Comparison of ENCODE assay signal across 9 mouse cellular contexts in the genomic region with DNA sequence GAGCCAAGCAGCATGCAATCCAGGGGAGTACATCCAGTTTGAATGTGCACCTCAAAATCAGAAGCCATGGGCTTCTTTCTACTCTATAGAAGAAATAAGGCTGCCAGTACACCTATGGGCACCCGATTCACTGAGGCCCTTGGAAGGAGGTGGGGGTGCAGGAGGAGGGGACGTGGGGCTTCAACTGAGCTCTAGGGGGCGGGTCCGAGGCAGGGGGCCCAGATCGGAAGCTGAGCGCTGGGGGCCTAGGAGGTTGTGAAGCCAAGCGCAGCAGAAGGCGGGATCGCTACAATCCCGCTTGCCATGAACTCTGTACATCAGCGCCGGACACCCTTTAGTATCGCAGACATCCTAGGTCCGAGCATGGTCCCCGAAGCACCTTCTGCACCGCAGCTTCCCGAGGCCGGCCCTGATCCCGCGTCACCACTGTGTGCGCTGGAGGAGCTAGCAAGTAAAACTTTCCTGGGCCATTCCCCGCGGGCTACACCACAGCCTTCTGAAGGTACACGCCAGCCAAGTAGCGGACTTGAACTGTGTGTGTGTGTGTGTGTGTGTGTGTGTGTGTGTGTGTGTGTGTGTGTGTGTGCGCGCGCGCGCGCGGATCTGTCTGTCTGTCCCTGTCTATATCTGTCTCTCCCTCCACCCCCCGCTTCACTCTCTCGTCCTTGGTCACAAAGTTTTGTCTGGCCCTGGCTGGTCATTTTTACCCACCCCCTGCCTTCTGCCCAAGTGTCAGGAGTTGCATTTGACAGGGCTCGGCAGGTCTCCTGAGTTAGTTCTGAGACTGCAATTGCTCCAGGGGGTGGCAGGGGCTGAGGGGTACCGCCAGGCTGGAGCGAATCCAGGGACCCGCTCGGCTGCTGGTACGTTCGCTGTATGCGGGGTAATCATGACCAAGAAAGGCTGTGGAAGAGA. TPM values are rescaled to one million over a fixed set of nuclear protein-coding genes. Genes with fewer than 3 reads are reported as not detected.
DNase-seq lines count a peak whose midpoint lies in the region; ATAC-seq lines count a peak whose summit lies in the region.
"Had no signal": no experiment of that assay in that cellular context is flagged by ENCODE, and none has a peak within 500 bp of the region (broad histone marks: within the 10 kb centered on the region; RNA-seq: fewer than 3 reads in every experiment).

A gene (plus strand): TSS at position 247 of the 915 bp plus-strand sequence.

- H3K9me3 ChIP-seq in kidney, embryonic 15.5 days (replicated peaks) = no peaks in the 10 kb centered on the region
- no peaks in the 10 kb centered on the region for H3K9me3 ChIP-seq in hindbrain, embryonic 13.5 days
- no peaks in the 10 kb centered on the region for H3K9me3 ChIP-seq in midbrain, embryonic 12.5 days

- H3K27me3 ChIP-seq in kidney, embryonic 15.5 days = peaks cover 66% of the 10 kb centered on the region
- H3K27me3 ChIP-seq in hindbrain, embryonic 13.5 days = peaks cover 97% of the 10 kb centered on the region
- H3K27me3 ChIP-seq in midbrain, embryonic 12.5 days = peaks cover 93% of the 10 kb centered on the region

- peak within 1 kb of the TSS; percentile 30; the same call in 1 of the 2 replicates for H3K27ac ChIP-seq in kidney, embryonic 15.5 days
- no peak within 1 kb of the TSS for H3K27ac ChIP-seq in hindbrain, embryonic 13.5 days
- H3K27ac ChIP-seq in midbrain, embryonic 12.5 days (replicated peaks) = no peak within 1 kb of the TSS
- H3K27ac ChIP-seq: macrophage had no signal

- peak within 1 kb of the TSS; percentile 69 for H3K4me2 ChIP-seq in kidney, embryonic 15.5 days
- no peak within 1 kb of the TSS; the same call in 1 of the 2 replicates for H3K4me2 ChIP-seq in hindbrain, embryonic 13.5 days
- 0 out of 2 replicates have a peak within 1 kb of the TSS, but pooled peaks have one; percentile 15 for H3K4me2 ChIP-seq in midbrain, embryonic 12.5 days (replicated peaks)

- H3K4me3 ChIP-seq in kidney, embryonic 15.5 days (replicated peaks) = peak within 1 kb of the TSS; percentile 39
- H3K4me3 ChIP-seq in hindbrain, embryonic 13.5 days = peak within 1 kb of the TSS; percentile 17; the same call in 1 of the 2 replicates
- H3K4me3 ChIP-seq in midbrain, embryonic 12.5 days = peak within 1 kb of the TSS; percentile 17; the same call in 1 of the 2 replicates

- peaks cover 68% of the 10 kb centered on the region for H3K4me1 ChIP-seq in kidney, embryonic 15.5 days
- peaks cover 14% of the 10 kb centered on the region for H3K4me1 ChIP-seq in hindbrain, embryonic 13.5 days (replicated peaks)
- H3K4me1 ChIP-seq in midbrain, embryonic 12.5 days = 0 out of 2 replicates have a peak, but pooled peaks cover 9% of the 10 kb centered on the region

- WGBS in kidney, embryonic 15.5 days = 2% methylated on average over 42 of the region's 42 CpGs
- WGBS in hindbrain, embryonic 13.5 days = 4% methylated on average over 35 of the region's 42 CpGs
- 1% methylated on average over 35 of the region's 42 CpGs for WGBS in midbrain, embryonic 12.5 days

- peak; percentile 23 for ATAC-seq in kidney, embryonic 15.5 days (replicated peaks; ENCODE audit: low FRiP score)
- ATAC-seq in hindbrain, embryonic 13.5 days (ENCODE audit: low FRiP score) = no peak
- no peak for ATAC-seq in midbrain, embryonic 12.5 days (ENCODE audit: low FRiP score, low read depth)

- H3K36me3 ChIP-seq in kidney, embryonic 15.5 days = peaks cover 10% of the 10 kb centered on the region
- peaks cover 11% of the 10 kb centered on the region for H3K36me3 ChIP-seq in hindbrain, embryonic 13.5 days
- peaks cover 9% of the 10 kb centered on the region for H3K36me3 ChIP-seq in midbrain, embryonic 12.5 days

- DNase-seq in kidney, adult 8-10 months = no peak
- no peak for DNase-seq in adrenal gland, adult 8-10 months
- no peak for DNase-seq in cerebellum, postnatal 25 days
- no peak for DNase-seq in layer of hippocampus, adult 8-10 months (ENCODE audit: low spot score in 2 of 2)
- DNase-seq in frontal cortex, postnatal 36 days (ENCODE audit: low spot score in 2 of 2) = no peak

- H3K9ac ChIP-seq in kidney, embryonic 15.5 days = peak within 1 kb of the TSS; percentile 34; the same call in 1 of the 2 replicates
- H3K9ac ChIP-seq in hindbrain, embryonic 13.5 days = no peak within 1 kb of the TSS
- peak within 1 kb of the TSS; percentile 2; the same call in 1 of the 2 replicates for H3K9ac ChIP-seq in midbrain, embryonic 12.5 days (replicated peaks)

RNA-seq across cellular contexts. Expression of the gene that starts here (rescaled TPM):
- polyA plus RNA-seq in kidney, embryonic 15.5 days (2015; fragmentation: Nextera tagmentation; extraction: Ambion mirVana) = 7.5 and 9.6 TPM in 2 replicates
- 10 to 100 TPM; 16.7 to 24.9 (median 19.6) TPM for total RNA-seq in adrenal gland, adult 8-10 months (2022)
- polyA plus RNA-seq in hindbrain, embryonic 13.5 days (2015; fragmentation: Nextera tagmentation; extraction: Ambion mirVana) = 0.41 TPM in 1 of 2 replicates, not detected in the other
- 0.45 TPM in 1 of 2 replicates, not detected in the other for polyA plus RNA-seq in midbrain, embryonic 12.5 days (2016; fragmentation: Nextera tagmentation; extraction: Ambion mirVana)
- 1 to 10 TPM in 1 of 4 experiments, under 1 TPM in 2, not detected in 1; 0.54 to 1.5 (median 0.68) TPM for total RNA-seq in layer of hippocampus, adult 8-10 months (2022)

Comparison
In these comparisons a context has a peak if more than half of its experiments do, and no peak if none do; other contexts are left out.
1. RNA of the gene that starts here (total RNA-seq): 16.7 to 24.9 TPM in adrenal gland, adult 8-10 months; 0.54 to 1.5 TPM in layer of hippocampus, adult 8-10 months; every median in the first group is over 4 times any median in the second.
2. Peak in every context shown above with its lines, with median percentiles within 50 percentile points of each other: H3K4me3 ChIP-seq.